Mouse (Mus musculus) forebrain, embryonic 11.5 days (tissue): ENCODE measurements at regions not wholly inside any gene's neighbourhood (a gene's known extent, or its start where the extent isn't known, plus 50 kb on each side); places are given as distances from the start of the nearest gene placed in this dataset.

Experiments
- ATAC-seq: fragments of 200-750 bp; cut with Nextera tagmentation; replicated peaks from 2 replicates; pipeline ENCODE4 v1.8.0; 2017; ENCODE audit warnings: moderate TSS enrichment; ENCODE audit not compliant: low FRiP score
- DNase-seq: peaks from one replicate; pipeline ENCODE4 v3.0.0-alpha.2; 2017; ENCODE audit warnings: low spot score
- H3K27ac ChIP-seq: fragments of 300-500 bp; sonication (generic); 2 replicates; pipeline ENCODE4 v1.5.1; 2014; ENCODE audit warnings: low read depth, low read length
- H3K27me3 ChIP-seq: fragments of 300-500 bp; sonication (generic); 2 replicates; pipeline ENCODE4 v1.6.1; 2014; ENCODE audit warnings: mild to moderate bottlenecking, low read length, mixed read lengths; ENCODE audit not compliant: control insufficient read depth, insufficient read depth
- H3K36me3 ChIP-seq: fragments of 300-500 bp; sonication (generic); 2 replicates; pipeline ENCODE4 v1.6.1; 2014; ENCODE audit warnings: mild to moderate bottlenecking, low read length, moderate library complexity, mixed read lengths; ENCODE audit not compliant: control insufficient read depth, insufficient read depth
- H3K4me1 ChIP-seq: fragments of 300-500 bp; sonication (generic); replicated peaks from 2 replicates; pipeline ENCODE4 v1.6.1; 2014; ENCODE audit warnings: low read length, mixed read lengths; ENCODE audit not compliant: control insufficient read depth, insufficient read depth
- H3K4me2 ChIP-seq: fragments of 300-500 bp; sonication (generic); 2 replicates; pipeline ENCODE4 v1.6.1; 2014; ENCODE audit warnings: low read depth, mild to moderate bottlenecking, low read length, moderate library complexity, mixed read lengths; ENCODE audit not compliant: severe bottlenecking
- H3K4me3 ChIP-seq: fragments of 300-500 bp; sonication (generic); 2 replicates; pipeline ENCODE4 v1.5.1; 2014; ENCODE audit warnings: low read depth, low read length
- H3K9ac ChIP-seq: fragments of 300-500 bp; sonication (generic); 2 replicates; pipeline ENCODE4 v1.6.1; 2014; ENCODE audit warnings: low read length
- H3K9me3 ChIP-seq: fragments of 300-500 bp; sonication (generic); 2 replicates; pipeline ENCODE4 v1.6.1; 2016; ENCODE audit warnings: low read length, mixed read lengths; ENCODE audit not compliant: control insufficient read depth
- WGBS: fragments of 180-500 bp; shearing (Covaris S2); extraction: QIAGEN DNeasy Blood & Tissue Kit; methylation state at CpG from one replicate; pipeline ENCODE4 v1.1.7; 2014; 5-methylcytosine and 5-hydroxymethylcytosine counted together

DNA sequence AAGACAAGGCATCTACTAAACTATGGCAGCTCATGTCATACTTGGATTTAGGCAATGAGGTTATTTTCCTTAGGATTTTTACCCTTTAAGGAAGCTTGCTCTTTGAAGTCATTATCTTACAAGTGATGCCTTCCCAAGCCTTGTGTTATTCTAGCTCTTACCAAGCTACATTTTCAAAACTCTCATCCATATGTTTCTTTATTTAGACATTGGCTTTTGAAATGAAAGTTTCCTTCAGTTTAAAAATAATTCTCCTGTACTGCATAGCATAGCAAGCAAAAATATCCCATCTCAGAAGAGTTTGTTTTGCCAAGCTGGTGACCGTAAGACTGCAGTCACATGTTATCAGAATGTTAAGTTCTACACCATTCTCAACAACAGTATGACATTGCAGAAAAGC lies 372.8 kb upstream of the Sptlc3 start:
- H3K4me2 ChIP-seq = no peak overlapping the region
- no peak overlapping the region for H3K9ac ChIP-seq
- H3K9me3 ChIP-seq = no peaks in the 10 kb centered on the region
- WGBS = 95% methylated on average over 1 of the region's 1 CpGs
- H3K27me3 ChIP-seq = no peaks in the 10 kb centered on the region
- H3K36me3 ChIP-seq = no peaks in the 10 kb centered on the region
- no peak overlapping the region for H3K27ac ChIP-seq
- no peaks in the 10 kb centered on the region for H3K4me1 ChIP-seq
- DNase-seq (no peak), ATAC-seq (no peak)
- H3K4me3 ChIP-seq = no peak overlapping the region

DNA sequence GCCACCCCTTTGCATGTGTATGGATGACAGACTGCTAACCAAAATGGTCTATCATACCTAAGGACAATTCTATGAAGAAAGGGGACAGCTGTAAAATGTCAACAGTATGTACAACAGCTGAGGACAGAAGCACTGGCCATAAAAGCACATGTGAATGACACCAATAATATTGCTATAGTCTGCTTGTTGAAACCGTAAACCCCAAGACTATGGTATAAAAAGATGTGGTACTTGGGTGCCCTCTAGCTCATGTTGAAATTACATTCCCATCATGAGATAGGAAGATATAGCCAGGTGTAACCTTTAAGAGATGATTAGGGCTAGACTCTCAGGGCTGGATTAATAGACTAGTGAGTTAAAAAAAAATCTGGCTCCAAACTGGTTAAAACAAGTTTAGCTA lies 361.6 kb upstream of the Sptlc3 start:
- H3K4me1 ChIP-seq = no peaks in the 10 kb centered on the region
- DNase-seq = no peak
- no peaks in the 10 kb centered on the region for H3K9me3 ChIP-seq
- H3K27ac ChIP-seq = no peak overlapping the region
- H3K9ac ChIP-seq = no peak overlapping the region
- 83% methylated on average over 1 of the region's 1 CpGs for WGBS
- no peaks in the 10 kb centered on the region for H3K36me3 ChIP-seq
- no peaks in the 10 kb centered on the region for H3K27me3 ChIP-seq
- H3K4me2 ChIP-seq = no peak overlapping the region
- no peak overlapping the region for H3K4me3 ChIP-seq
- ATAC-seq = no peak

DNA sequence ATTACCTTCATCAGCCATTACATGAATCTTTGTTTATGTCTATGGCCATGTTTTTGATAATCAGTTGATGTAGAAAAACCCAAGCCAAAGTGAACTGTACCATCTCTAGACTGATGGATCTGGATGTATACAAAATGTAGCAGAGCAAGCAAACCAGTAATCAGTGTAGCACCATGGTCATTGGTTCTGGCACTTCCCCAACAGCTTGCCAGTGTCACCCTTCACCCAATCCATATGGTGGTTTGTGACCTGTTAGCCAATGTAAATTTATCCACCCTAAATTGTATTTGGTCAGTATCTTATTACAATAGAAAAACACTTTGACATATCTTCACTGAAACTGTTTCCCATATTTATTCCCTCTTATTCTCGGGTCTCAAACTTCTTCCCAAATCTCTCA lies 346.7 kb upstream of the Sptlc3 start:
- H3K9ac ChIP-seq = no peak overlapping the region
- H3K36me3 ChIP-seq = no peaks in the 10 kb centered on the region
- H3K4me2 ChIP-seq = no peak overlapping the region
- DNase-seq = no peak
- no peak overlapping the region for H3K4me3 ChIP-seq
- no peaks in the 10 kb centered on the region for H3K27me3 ChIP-seq
- H3K27ac ChIP-seq = no peak overlapping the region
- 0 out of 2 replicates have a peak, but pooled peaks have one; percentile 56 for ATAC-seq
- H3K4me1 ChIP-seq = no peaks in the 10 kb centered on the region
- 81% methylated on average over 1 of the region's 1 CpGs for WGBS
- no peaks in the 10 kb centered on the region for H3K9me3 ChIP-seq

DNA sequence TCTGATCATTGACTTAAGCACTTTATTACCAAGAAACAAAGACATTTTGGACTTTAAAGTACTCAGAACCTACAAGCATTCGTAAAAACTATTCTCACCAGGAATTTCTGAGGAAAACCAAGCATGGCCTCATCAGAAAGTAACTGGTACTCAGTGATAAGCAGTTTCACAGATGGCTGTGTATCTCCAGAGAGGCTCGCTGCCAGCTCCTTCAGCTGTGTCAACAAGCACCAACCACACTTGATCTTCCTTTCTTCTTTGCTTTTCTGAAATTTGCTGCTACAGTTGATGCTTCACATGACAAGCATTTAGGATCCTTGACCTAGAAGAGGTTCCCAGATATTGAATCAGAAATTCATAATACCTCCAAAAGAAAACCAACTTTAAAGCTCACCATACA lies 314.1 kb upstream of the Sptlc3 start:
- DNase-seq (no peak), ATAC-seq (no peak)
- no peak overlapping the region for H3K27ac ChIP-seq
- H3K36me3 ChIP-seq = no peaks in the 10 kb centered on the region
- no peak overlapping the region for H3K9ac ChIP-seq
- no peak overlapping the region for H3K4me2 ChIP-seq
- H3K4me3 ChIP-seq = no peak overlapping the region
- H3K4me1 ChIP-seq = no peaks in the 10 kb centered on the region
- no peaks in the 10 kb centered on the region for H3K9me3 ChIP-seq
- WGBS = 86% methylated on average over 2 of the region's 2 CpGs
- H3K27me3 ChIP-seq = no peaks in the 10 kb centered on the region

DNA sequence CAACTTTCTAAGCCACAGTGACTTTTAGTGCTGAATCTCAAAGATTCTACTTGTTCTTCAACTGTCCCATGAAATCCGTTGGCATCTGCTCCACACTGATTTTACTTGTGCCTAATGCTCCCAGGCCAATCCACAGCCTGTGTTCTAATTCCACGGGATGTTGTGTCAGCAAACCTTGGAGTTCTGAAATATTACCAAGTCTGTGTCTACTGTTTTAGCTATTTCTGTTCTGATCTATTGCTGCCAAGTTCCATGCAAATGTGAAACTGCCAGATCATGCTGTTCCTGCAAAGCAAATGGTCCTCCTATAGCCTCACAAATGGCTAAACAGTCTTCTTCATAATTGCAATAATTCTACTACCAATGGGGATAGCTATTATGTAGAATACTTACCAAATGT lies 295.4 kb upstream of the Sptlc3 start:
- no peak overlapping the region for H3K27ac ChIP-seq
- no peaks in the 10 kb centered on the region for H3K4me1 ChIP-seq
- 81% methylated on average over 2 of the region's 2 CpGs for WGBS
- no peaks in the 10 kb centered on the region for H3K9me3 ChIP-seq
- H3K27me3 ChIP-seq = no peaks in the 10 kb centered on the region
- no peak overlapping the region for H3K4me3 ChIP-seq
- H3K4me2 ChIP-seq = no peak overlapping the region
- DNase-seq (no peak), ATAC-seq (no peak)
- H3K36me3 ChIP-seq = no peaks in the 10 kb centered on the region
- H3K9ac ChIP-seq = no peak overlapping the region

DNA sequence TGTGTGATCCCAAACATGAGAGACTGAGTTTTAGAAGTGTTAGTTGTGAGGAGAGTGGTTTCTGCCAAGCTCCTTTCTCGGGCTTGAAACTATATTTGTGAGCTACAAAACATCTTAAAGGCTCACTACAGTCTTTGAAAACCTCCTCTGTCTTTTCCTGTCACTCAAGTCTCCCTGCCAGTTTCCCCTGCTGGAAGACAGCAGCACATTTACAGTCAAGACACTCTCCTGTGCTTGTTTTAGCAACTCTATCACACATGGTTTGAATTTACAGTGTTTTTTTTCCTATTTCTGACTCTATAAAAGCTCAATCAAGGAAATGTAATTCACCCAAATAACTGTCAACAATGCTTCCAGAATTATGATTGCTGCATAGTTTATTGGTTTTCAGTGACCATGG lies 286.1 kb upstream of the Sptlc3 start:
- 61% methylated on average over 1 of the region's 1 CpGs for WGBS
- no peaks in the 10 kb centered on the region for H3K36me3 ChIP-seq
- ATAC-seq (no peak), DNase-seq (no peak)
- no peak overlapping the region for H3K4me3 ChIP-seq
- H3K4me1 ChIP-seq = no peaks in the 10 kb centered on the region
- no peak overlapping the region for H3K9ac ChIP-seq
- H3K9me3 ChIP-seq = no peaks in the 10 kb centered on the region
- no peaks in the 10 kb centered on the region for H3K27me3 ChIP-seq
- H3K4me2 ChIP-seq = no peak overlapping the region
- H3K27ac ChIP-seq = no peak overlapping the region

DNA sequence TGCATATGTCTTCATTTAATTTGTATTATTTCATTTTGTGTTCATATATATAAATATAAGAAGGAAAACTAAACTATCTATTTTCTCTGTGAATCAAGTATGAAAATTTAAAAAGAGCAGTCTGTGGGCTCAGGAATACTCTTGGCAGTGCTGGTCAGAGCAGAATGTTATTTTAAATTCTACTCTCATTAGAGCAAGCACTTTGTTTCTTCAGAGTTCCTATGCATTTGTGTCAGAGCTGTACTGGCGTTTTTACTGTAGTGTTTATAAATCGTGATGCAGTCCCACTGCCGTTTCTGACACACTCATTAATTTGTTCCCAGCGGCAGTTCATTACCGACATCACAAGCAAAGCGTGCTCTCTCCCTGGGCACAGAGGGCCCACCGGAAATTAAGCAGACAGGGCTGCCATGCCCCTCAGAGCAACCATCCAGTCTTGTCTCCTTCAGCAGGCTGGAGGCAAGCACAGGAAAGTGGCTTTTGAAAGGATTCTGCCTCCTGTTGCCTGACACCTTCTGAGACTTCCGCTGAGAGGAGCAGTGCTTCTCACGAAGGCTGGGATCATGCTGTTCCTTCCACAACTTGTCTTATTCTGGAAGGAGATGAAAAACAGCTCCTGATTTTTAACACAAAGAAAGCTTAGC lies 272.8 kb upstream of the Sptlc3 start:
- whole genome bisulfite sequencing = 72% methylated on average over 9 of the region's 9 CpGs
- H3K36me3 ChIP-seq = no peaks in the 10 kb centered on the region
- no peak overlapping the region for H3K27ac ChIP-seq
- H3K9me3 ChIP-seq = no peaks in the 10 kb centered on the region
- no peak overlapping the region for H3K9ac ChIP-seq
- no peak overlapping the region for H3K4me3 ChIP-seq
- no peaks in the 10 kb centered on the region for H3K27me3 ChIP-seq
- ATAC-seq = peak; percentile 54; the same call in 1 of the 2 replicates
- no peak for DNase-seq
- no peak overlapping the region for H3K4me2 ChIP-seq
- H3K4me1 ChIP-seq = no peaks in the 10 kb centered on the region

DNA sequence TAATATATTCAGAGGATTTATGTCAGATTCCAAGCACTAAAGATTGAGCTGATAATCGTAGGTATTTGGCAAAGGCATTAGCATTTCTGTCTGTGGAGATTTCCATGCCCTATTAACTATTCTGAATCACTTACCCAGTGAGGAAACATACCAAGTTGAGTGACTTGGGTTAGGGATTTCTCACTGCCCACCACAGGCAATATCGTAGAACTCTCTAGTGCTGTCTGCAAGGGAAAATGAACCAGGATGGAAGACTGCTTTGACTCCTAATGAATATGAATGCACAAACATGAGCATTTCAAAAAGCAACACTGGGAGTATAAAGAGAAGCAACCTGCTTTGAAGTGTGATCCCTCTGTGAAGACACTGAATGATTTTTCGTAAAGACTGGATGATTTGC lies 263.3 kb upstream of the Sptlc3 start:
- ATAC-seq = no peak
- 35% methylated on average over 3 of the region's 3 CpGs for WGBS

DNA sequence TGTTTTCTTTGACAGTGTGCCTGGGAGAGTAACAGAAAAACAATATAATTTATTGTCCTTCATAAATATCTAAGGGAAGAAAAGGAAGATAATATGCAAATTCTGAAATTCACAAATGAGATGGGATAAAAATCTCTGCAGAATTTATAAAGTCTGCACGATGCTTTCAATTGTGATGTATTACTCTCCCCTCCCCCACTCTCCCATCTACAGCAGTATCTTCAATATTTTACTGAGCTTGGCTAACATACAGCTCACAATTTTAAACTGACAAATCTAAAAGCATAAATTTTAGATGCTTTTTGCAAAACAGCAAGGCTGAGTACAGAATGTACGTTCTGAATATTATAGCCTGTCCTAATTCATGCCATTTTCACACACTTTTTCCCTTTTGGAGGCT lies 243.6 kb upstream of the Sptlc3 start:
- ATAC-seq = no peak
- Histone ChIP-seq H3K9ac (no peak overlapping the region), H3K27me3 (no peaks in the 10 kb centered on the region), H3K4me3 (no peak overlapping the region), H3K4me1 (no peaks in the 10 kb centered on the region; the same call in 1 of the 2 replicates), H3K9me3 (no peaks in the 10 kb centered on the region), H3K4me2 (no peak overlapping the region), H3K27ac (no peak overlapping the region), H3K36me3 (no peaks in the 10 kb centered on the region)
- DNase-seq = no peak
- WGBS = 92% methylated on average over 2 of the region's 2 CpGs

More for the DNA sequence above, 263.3 kb upstream of the Sptlc3 start:
- DNase-seq = no peak
- Histone ChIP-seq H3K4me2 (no peak overlapping the region), H3K27me3 (no peaks in the 10 kb centered on the region), H3K4me3 (no peak overlapping the region), H3K36me3 (no peaks in the 10 kb centered on the region), H3K27ac (no peak overlapping the region), H3K9ac (no peak overlapping the region), H3K4me1 (no peaks in the 10 kb centered on the region), H3K9me3 (no peaks in the 10 kb centered on the region)
